Mouse (Mus musculus): ENCODE measurements around the gene Hyls1. TPM values are rescaled to one million over a fixed set of nuclear protein-coding genes. Genes with fewer than 3 reads are reported as not detected.

The Hyls1 gene
- 0.06 and 0.08 TPM in 2 replicates for polyA plus RNA-seq (2012; rRNA removed)

GRCm38 (mm10) chr9:35569571-35570534 lies at the start of gene Hyls1, which contains the start of gene Pate2:
Gene Hyls1 (minus strand): TSS chr9:35570398.
Gene Pate2 (plus strand): TSS chr9:35570284.

DNA sequence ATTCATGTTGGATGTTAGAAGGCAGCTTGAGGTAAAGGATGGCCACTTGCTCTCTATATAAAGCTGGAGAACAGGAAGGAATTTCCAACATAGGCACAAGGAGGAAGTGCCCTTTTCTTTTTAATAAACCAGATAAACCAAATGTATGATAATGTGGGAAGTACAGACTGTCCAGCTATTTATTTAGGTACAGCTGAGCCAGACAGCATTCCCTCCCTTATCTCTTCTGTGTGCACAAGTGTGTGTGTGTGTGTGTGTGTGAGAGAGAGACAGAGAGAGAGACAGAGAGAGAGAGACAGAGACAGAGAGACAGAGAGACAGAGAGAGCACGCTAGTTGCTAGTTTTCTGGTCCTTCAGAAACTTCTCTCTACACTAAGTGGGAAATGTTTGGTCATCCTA lies 41.6 kb upstream of the Hyls1 start, which contains the start of gene Pate4:
Gene Pate4 (minus strand): TSS at position 101 of the 400 bp plus-strand sequence.

GRCm38 (mm10) chr9:35558257-35559008 lies 11.8 kb downstream of the Hyls1 start, which contains the start of the genes Ddx25 and Pus3:
Gene Ddx25 (minus strand): TSS chr9:35558528.
Gene Pus3 (plus strand): TSS chr9:35558595.

GRCm38 (mm10) chr9:35518169-35518568 lies 52.0 kb downstream of the Hyls1 start, which contains the start of gene Gm1113:
Gene Gm1113 (minus strand): TSS chr9:35518269.

Other genes with a start within 250 kb of the Hyls1 start
- gene Cdon, start 149.3 kb downstream of the Hyls1 start, polyA plus RNA-seq (2012; rRNA removed): 1.2 and 1.8 TPM in 2 replicates
- not detected in 2 replicates for gene Gm1113, start 52.1 kb downstream of the Hyls1 start, polyA plus RNA-seq (2012; rRNA removed)
- 0.02 TPM in 1 of 2 replicates, not detected in the other for gene Ddx25, start 11.9 kb downstream of the Hyls1 start, polyA plus RNA-seq (2012; rRNA removed)
- gene Pus3, start 11.8 kb downstream of the Hyls1 start, polyA plus RNA-seq (2012; rRNA removed): 0.06 and 0.21 TPM in 2 replicates
- not detected in 2 replicates for gene Pate2, start 114 bp downstream of the Hyls1 start, polyA plus RNA-seq (2012; rRNA removed)
- not detected in 2 replicates for gene Pate4, start 41.5 kb upstream of the Hyls1 start, polyA plus RNA-seq (2012; rRNA removed)
- gene Pate3, start 77.8 kb upstream of the Hyls1 start, polyA plus RNA-seq (2012; rRNA removed): not detected in 2 replicates
- not detected in 2 replicates for gene Pate1, start 117.0 kb upstream of the Hyls1 start, polyA plus RNA-seq (2012; rRNA removed)
- not detected in 2 replicates for gene Gm17677, start 170.7 kb upstream of the Hyls1 start, polyA plus RNA-seq (2012; rRNA removed)
- gene Gm17727, start 207.7 kb upstream of the Hyls1 start, polyA plus RNA-seq (2012; rRNA removed): not detected in 2 replicates
- 0.10 TPM in 1 of 2 replicates, not detected in the other for gene Gm27235, start 219.7 kb upstream of the Hyls1 start, polyA plus RNA-seq (2012; rRNA removed)
- gene D730048I06Rik, start 219.7 kb upstream of the Hyls1 start, polyA plus RNA-seq (2012; rRNA removed): 0.08 TPM in 1 of 2 replicates, not detected in the other

Measured in stomach, adult 2 months (tissue).